Mouse (Mus musculus) T-cell, adult 2 months (primary cell): ENCODE results near the gene Itga7.
"Not testable (repeated sequence)": the region's sequence is repeated elsewhere in the genome, so short reads cannot be mapped to it uniquely, and the experiment has no call there.

Experiments used
- DNase-seq: peaks from one replicate; pipeline ENCODE4 v3.0.0; 2022; ENCODE audit warnings: low spot score

Itga7 gene

GRCm38 (mm10) chr10:128980644-128981365, 47.2 kb downstream of the Itga7 start:
- DNase-seq = no peak

DNA sequence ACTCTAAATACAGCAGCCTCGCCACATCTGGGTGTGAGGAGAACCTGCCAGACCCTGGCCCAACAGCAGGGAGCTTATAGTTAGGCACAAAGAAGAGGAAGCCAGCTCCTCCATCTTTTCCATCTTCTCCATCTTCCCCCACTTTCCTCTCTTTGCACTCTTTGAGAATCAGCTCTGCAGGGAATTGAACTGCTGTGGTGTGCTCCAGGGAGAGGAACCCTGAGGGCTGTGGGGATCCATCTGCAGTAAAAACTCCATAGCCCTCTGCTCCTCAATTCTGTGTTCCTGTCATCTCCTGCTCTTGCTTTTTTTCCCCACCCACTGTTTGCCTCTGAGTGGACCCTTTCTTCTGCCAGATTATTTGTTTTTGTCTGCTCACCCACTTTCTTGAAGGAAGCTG, 55.5 kb downstream of the Itga7 start, which contains the start of gene Olfr9:
Olfr9 (plus strand) TSS at position 301 of the 400 bp plus-strand sequence.
- not testable (repeated sequence) for DNase-seq

GRCm38 (mm10) chr10:128990129-128990850, 56.7 kb downstream of the Itga7 start:
- peak; percentile 62 for DNase-seq

DNA sequence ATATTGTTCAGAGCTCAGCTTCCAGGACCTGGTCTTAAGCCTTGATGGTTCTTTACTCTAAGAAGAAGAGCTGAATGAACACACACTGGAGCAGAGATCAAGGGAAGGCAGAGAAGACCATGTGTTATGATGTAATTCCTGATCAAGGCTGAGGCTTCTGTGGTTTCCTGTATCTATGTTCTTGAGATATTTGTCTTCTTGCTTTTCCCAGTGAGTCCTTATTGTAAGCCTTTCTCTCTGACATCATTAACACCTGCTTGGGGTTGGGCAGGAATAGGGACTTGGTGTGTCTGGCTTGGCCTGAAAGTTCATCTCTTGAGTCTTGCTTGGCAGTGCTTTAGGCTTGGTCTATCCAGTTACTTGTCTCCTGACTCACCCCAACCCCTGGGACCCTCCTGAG, 57.4 kb downstream of the Itga7 start:
- peak; percentile 88 for DNase-seq

DNA sequence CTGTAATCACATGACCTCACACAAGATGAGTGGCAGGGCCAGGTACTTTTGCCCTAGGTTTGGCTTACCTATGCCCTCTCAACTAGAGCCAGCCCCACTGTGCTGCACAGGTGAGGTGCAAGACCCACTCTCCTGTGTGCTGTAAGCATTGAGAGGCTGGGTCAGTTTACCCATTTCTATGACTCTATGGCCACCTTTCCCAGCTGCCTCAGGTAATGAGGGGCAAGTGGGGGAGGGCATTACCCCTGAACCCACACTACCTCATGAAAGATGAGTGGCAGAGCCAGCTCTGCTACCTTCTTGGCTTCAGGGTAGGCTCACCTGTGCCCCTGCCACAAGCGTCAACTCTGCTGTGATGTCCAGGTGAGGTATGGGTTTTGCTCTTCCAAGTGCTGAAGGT, 62.2 kb downstream of the Itga7 start:
- DNase-seq = no peak

DNA sequence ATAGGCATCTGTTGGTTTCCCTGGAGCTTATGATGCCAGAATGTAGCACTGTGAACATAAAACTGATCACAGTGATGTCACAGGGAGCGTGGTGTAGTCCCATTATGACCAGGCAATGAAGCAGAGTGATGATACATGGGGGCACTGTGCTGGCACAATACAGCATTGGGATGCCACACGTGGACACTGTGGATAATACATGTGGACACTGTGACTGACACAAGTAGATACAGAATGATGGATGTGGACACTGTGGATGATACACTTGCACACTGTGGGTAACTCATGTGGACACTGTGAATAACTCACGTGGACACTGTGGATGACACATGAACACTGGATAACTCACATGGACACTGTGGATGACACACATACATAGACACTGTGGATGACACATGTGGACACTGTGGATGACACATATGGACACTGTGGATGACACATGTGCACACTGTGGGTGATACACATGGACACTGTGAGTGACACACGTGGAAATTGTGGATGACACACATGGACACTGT, 63.0 kb downstream of the Itga7 start:
- DNase-seq = no peak

GRCm38 (mm10) chr10:129004032-129004920, 70.7 kb downstream of the Itga7 start:
- DNase-seq = no peak
